Mouse (Mus musculus): ENCODE data around the gene Fndc7.
"Not testable (repeated sequence)": the region's sequence is repeated elsewhere in the genome, so short reads cannot be mapped to it uniquely, and the experiment has no call there.

Gene Fndc7

GRCm38 (mm10) chr3:108856386-108857123 is 33.3 kb downstream of the Fndc7 start:
- no peak for DNase-seq (ENCODE audit: extremely low read depth, low read depth, low spot score)

GRCm38 (mm10) chr3:108855864-108856263 is 33.9 kb downstream of the Fndc7 start:
- DNase-seq (ENCODE audit: extremely low read depth, low read depth, low spot score) = no peak

GRCm38 (mm10) chr3:108855371-108855770 is 34.4 kb downstream of the Fndc7 start:
- DNase-seq (ENCODE audit: extremely low read depth, low read depth, low spot score) = no peak

GRCm38 (mm10) chr3:108853266-108853665 is 36.5 kb downstream of the Fndc7 start:
- no peak for DNase-seq (ENCODE audit: extremely low read depth, low read depth, low spot score)

GRCm38 (mm10) chr3:108851996-108852697 is 37.7 kb downstream of the Fndc7 start:
- no peak for DNase-seq (ENCODE audit: extremely low read depth, low read depth, low spot score)

GRCm38 (mm10) chr3:108851554-108851953 is 38.3 kb downstream of the Fndc7 start:
- DNase-seq (ENCODE audit: extremely low read depth, low read depth, low spot score) = peak; percentile 85

DNA sequence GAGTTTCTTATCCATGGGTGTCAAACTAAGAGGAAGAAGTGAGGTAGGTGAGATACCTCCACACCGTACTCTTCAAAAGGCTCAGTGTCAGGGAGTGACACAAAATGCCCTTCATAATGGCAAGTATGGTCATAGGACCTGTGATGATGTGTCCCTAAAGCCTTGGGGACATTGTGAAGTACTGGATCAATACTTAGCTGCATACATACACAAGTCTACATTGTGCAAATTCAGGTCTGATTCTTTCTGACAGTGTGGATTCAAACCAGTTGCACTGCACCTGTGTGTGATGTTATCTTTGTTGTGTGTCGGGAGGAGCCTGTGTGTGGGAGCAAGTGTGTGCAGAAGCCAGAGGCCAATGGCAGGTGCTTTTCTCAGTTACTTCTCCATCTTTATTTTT is 38.7 kb downstream of the Fndc7 start:
- no peak for DNase-seq (ENCODE audit: extremely low read depth, low read depth, low spot score)

DNA sequence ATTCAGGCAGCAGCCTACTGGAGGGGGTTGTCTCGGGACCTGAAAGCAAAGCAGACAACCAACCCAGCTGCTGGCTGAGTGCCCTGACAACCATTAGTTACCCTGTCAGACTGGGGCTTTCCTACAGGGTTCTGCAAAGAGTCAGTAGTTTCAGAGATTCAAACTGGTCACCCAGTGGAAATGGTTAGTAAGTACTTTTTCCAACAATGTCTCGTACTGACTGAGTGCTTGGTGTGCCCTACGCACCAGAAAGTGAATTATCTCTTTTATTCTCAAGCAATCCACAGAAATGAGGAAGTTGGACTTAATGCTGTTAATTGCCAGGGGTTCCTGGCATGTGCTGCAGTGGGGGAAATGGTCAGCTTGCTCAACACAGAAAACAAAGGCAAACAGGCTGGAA is 39.3 kb downstream of the Fndc7 start:
- no peak for DNase-seq (ENCODE audit: extremely low read depth, low read depth, low spot score)

GRCm38 (mm10) chr3:108846616-108847015 is 43.2 kb downstream of the Fndc7 start:
- DNase-seq (ENCODE audit: extremely low read depth, low read depth, low spot score) = no peak

DNA sequence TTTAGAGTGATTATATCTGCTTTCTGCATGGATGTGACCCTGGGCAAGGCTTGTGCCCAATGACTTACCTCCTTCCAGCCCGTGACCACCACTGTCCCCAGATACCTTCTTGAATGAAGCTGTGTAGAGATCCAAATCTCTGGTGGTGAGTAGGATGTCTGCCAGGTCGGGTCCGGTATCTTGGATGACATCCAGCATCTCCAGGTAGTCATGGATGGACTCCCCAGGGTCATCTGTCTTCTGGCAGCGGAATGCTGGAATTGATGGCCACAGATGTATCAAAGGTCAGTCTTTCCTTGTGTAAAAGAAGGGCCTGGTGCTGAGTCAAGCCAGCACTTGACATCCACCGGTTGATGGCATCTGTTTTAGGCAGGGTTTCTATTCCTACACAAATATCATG is 45.3 kb downstream of the Fndc7 start:
- no peak for DNase-seq (ENCODE audit: extremely low read depth, low read depth, low spot score)

- no peak for DNase-seq (ENCODE audit: extremely low read depth, low read depth, low spot score)
Observed at GRCm38 (mm10) chr3:108844026-108844425, 45.8 kb downstream of the Fndc7 start.

DNA sequence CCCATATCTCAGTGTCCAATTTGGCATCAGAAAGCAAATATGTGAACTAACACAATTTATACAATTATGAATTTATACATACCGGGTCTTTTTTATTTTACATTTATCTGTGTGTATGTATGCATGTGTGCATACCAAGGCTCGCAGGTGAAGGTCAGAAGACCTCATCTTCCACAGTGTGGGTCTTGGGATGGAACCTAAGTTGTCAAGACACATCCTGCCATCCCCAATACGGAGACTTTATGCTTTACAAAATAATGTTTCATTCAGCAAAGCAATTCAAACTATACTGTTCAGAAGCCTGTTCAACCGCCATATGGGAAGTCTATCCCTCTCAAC is 49.1 kb downstream of the Fndc7 start:
- no peak for DNase-seq (ENCODE audit: extremely low read depth, low read depth, low spot score)

GRCm38 (mm10) chr3:108840000-108840715 is 49.6 kb downstream of the Fndc7 start, which contains the start of gene Stxbp3:
TSS of gene Stxbp3 (minus strand) at chr3:108840526.
- peak; percentile 57 for DNase-seq (ENCODE audit: extremely low read depth, low read depth, low spot score)

DNA sequence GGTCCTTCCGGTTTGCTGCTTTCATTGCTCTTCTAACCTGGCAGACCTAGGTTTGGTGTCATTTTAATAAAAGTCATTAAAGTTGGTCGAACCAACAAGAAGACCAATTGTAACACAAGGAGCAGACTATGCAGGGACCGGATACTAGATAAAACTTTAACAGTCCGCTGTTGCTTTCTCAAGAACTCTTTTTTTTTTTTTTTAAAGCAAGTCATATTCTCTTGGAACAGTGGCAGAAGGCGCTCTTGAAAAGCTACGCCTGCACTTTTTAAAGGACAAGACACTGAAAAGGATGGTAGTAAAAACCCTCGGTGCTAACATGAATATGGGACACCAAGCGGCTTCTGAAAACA is 50.2 kb downstream of the Fndc7 start:
- no peak for DNase-seq (ENCODE audit: extremely low read depth, low read depth, low spot score)

GRCm38 (mm10) chr3:108838980-108839379 is 50.8 kb downstream of the Fndc7 start:
- DNase-seq (ENCODE audit: extremely low read depth, low read depth, low spot score) = no peak

- no peak for DNase-seq (ENCODE audit: extremely low read depth, low read depth, low spot score)
Observed at GRCm38 (mm10) chr3:108836931-108837330, 52.9 kb downstream of the Fndc7 start.

- DNase-seq (ENCODE audit: extremely low read depth, low read depth, low spot score) = not testable (repeated sequence)
Observed at GRCm38 (mm10) chr3:108833717-108834116, 56.1 kb downstream of the Fndc7 start.

DNA sequence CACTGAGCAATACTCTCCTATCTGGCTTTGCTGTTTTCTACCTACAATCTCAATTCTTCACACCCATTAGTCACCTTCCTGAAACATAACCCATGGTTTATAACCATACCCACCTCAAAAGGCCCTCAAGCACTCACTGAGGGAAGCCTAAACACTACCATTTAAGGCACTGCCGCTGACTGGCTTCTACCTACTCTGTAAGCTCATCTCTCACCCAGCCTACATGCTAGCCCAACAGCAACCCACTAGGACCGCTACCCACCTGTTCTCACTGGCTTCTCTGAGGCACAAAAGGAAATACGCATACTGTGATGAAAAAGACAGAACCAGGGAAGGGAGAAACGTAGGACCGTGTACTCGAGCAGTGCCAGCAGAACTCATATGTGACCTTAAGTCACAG is 58.1 kb downstream of the Fndc7 start:
- DNase-seq (ENCODE audit: extremely low read depth, low read depth, low spot score) = no peak

GRCm38 (mm10) chr3:108830493-108830892 is 59.3 kb downstream of the Fndc7 start:
- DNase-seq (ENCODE audit: extremely low read depth, low read depth, low spot score) = no peak

DNA sequence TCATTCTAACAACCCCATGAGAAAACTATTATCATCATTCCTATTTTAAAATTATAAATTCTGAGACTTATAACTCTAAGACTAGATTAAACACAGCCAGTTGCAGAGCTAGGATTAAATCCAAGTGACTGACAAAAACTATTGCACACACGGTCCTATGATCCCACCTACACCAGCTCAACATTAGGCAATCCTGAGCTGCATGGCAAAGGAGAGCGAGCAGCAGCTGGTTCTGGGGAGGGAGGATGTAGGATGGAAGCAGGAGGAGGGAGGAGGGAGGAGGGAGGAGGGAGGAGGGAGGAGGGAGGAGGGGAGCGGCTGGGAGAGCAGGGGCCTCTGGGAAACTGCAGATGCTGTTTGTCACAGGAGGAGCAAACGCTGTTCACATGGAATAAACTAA is 74.2 kb downstream of the Fndc7 start:
- no peak for DNase-seq (ENCODE audit: extremely low read depth, low read depth, low spot score)

DNA sequence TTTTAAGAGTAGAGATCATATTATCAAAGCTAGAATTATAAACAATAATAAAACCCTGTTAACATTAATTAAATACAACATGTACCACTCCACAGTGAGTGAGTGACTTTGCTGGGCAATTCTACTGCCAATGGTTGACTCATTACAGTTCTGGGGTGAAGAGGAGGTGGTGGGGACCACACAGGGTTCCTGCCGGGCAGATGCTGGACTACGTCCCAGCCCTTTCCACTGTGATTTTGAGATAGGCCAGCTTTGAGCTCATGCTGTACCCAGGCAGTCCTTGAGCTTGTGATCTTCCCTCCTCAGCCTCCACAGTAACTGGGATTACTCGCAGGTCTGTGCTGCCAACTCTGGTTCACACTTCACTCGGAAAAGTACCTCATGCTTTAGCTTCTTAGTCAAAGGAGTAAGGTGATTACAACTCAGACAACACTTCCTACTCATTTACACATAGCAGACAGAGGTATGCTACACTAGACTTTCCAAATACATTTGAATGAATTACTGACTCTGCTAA is 79.0 kb downstream of the Fndc7 start:
- DNase-seq (ENCODE audit: extremely low read depth, low read depth, low spot score) = no peak

DNA sequence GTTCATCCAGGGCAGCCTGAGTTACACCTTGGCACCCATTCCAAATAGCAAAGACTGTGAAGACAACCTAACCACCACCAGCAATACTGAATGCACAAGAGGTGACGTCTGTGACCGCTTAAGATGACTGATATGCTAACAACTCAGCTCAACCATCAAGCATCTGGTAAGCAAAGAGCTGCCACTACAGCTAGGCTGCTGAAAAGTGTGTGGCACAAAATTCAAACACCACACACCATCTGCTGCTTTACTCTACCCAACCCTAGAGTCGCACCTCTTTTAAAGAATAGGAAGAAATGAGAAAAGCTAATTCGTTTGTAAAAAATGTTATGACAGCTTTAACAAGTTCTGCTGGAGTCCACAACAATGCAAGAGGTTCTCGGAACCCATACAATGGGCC is 84.2 kb downstream of the Fndc7 start:
- DNase-seq (ENCODE audit: extremely low read depth, low read depth, low spot score) = no peak

All from fat pad, adult 2 months (tissue).